Mouse (Mus musculus) CD4-positive, CD25-positive, alpha-beta regulatory T cell, adult 2 months (primary cell): ENCODE results near the gene Olfr1265.

Experiments
- DNase-seq: peaks from one replicate; pipeline ENCODE4 v3.0.0-alpha.2; 2012; ENCODE audit warnings: low read depth, low spot score

The Olfr1265 gene

GRCm38 (mm10) chr2:90035037-90035436, at the start of gene Olfr1265:
Olfr1265 (plus strand) TSS chr2:90035337.
- DNase-seq, result no peak

- no peak for DNase-seq
These were observed 44.2 kb upstream of the Olfr1265 start, which contains the start of gene Olfr1261 for GRCm38 (mm10) chr2:89990921-89991320. Olfr1261 (plus strand) TSS chr2:89991221.

GRCm38 (mm10) chr2:89999845-90000244, 35.3 kb upstream of the Olfr1265 start, which contains the start of gene Olfr1262:
Olfr1262 (plus strand) TSS chr2:90000145.
- DNase-seq, result no peak

GRCm38 (mm10) chr2:90011831-90012230, 23.3 kb upstream of the Olfr1265 start, which contains the start of gene Olfr1263:
Olfr1263 (plus strand) TSS chr2:90012131.
- no peak for DNase-seq

- DNase-seq, result no peak
These were observed 9.7 kb upstream of the Olfr1265 start, which contains the start of gene Olfr1264 for GRCm38 (mm10) chr2:90025477-90025876. Olfr1264 (minus strand) TSS chr2:90025577.

- DNase-seq, result no peak
These were observed 28.4 kb downstream of the Olfr1265 start, which contains the start of gene Olfr140 for GRCm38 (mm10) chr2:90063494-90063893. Olfr140 (minus strand) TSS chr2:90063594.

GRCm38 (mm10) chr2:90070065-90070464, 34.9 kb downstream of the Olfr1265 start:
- no peak for DNase-seq
